Mouse (Mus musculus): ENCODE data around the gene Hook2.

DNA sequence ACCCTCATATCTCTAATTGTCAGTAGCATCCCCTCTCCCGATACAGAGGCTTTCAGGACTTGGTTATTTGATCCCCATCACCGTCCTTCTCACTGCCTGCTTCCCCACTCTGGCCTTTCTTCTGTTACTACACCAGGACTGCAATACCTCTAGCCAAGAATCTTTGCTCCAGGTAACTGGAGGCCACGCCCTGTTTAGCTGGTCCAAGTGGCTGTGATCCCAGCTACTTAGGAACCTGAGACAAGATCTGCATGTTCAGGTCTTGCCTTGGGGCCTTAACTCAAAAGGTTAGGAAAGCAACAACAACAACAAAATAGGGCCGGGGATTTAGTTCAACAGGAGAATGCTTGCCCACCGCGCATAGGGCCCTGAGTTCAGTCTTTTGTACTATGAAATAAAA lies 53.2 kb downstream of the Hook2 start:
- no peak for TF ChIP-seq CTCF (IDR thresholded peaks at IDR 0.05; ENCODE audit: control insufficient read depth, insufficient read depth, insufficient read length)
- TF ChIP-seq USF1 (IDR thresholded peaks at IDR 0.05; ENCODE audit: low read depth) = no peak
- no peak for TF ChIP-seq MAX (IDR thresholded peaks at IDR 0.05)

All from C2C12 (cell line).